Mouse (Mus musculus) C2C12 (cell line): ENCODE measurements around the gene Hrh2. TPM values are rescaled to one million over a fixed set of nuclear protein-coding genes. Genes with fewer than 3 reads are reported as not detected.

Experiments
- H3K27me3 ChIP-seq: one replicate; pipeline ENCODE4 v1.6.1; 2011; ENCODE audit not compliant: control insufficient read depth, insufficient read depth, insufficient read length
- H3K36me3 ChIP-seq: one replicate; pipeline ENCODE4 v1.6.1; 2011; ENCODE audit not compliant: control insufficient read depth, insufficient read depth
- H3K4me3 ChIP-seq: one replicate; pipeline ENCODE4 v1.5.1; 2011; ENCODE audit warnings: mild to moderate bottlenecking, control low read depth; ENCODE audit not compliant: poor library complexity, insufficient read depth, severe bottlenecking
- H3K79me2 ChIP-seq: one replicate; pipeline ENCODE4 v1.6.1; 2011; ENCODE audit not compliant: control insufficient read depth, insufficient read depth
- H3K79me3 ChIP-seq: one replicate; pipeline ENCODE4 v1.6.1; 2011; ENCODE audit warnings: low read depth, control low read depth
- H3ac ChIP-seq: one replicate; pipeline ENCODE3; 2011; ENCODE audit warnings: low read depth; ENCODE audit not compliant: control insufficient read depth, insufficient read length
- CEBPB ChIP-seq: IDR thresholded peaks from one replicate; pipeline ENCODE4 v1.6.1; 2011; ENCODE audit warnings: low read depth, mild to moderate bottlenecking, control low read depth, moderate library complexity
- CTCF ChIP-seq: IDR thresholded peaks from one replicate; pipeline ENCODE4 v1.5.1; 2011; ENCODE audit not compliant: control insufficient read depth, insufficient read depth, insufficient read length
- FOSL1 ChIP-seq: IDR thresholded peaks from one replicate; pipeline ENCODE4 v1.8.0; 2011; ENCODE audit warnings: mild to moderate bottlenecking, low read length; ENCODE audit not compliant: poor library complexity, insufficient read depth, severe bottlenecking
- MAX ChIP-seq: IDR thresholded peaks from one replicate; pipeline ENCODE4 v1.6.1; 2011; ENCODE audit warnings: mild to moderate bottlenecking, control low read depth
- MYOD1 ChIP-seq: IDR thresholded peaks from one replicate; pipeline ENCODE4 v1.6.1; 2011; ENCODE audit warnings: low read depth; ENCODE audit not compliant: control insufficient read depth, insufficient read length
- MYOG ChIP-seq: IDR thresholded peaks from one replicate; pipeline ENCODE4 v1.6.1; 2011; ENCODE audit not compliant: control insufficient read depth, insufficient read length; ENCODE audit errors: extremely low read depth
- USF1 ChIP-seq: IDR thresholded peaks from one replicate; pipeline ENCODE4 v1.6.1; 2011; ENCODE audit warnings: low read depth, mild to moderate bottlenecking, control low read depth, moderate library complexity
- polyA plus RNA-seq: library from polyadenylated mRNA; unstranded; fragments of >200 nt; fragmentation: generic; extraction: Trizol; gene quantifications from one replicate; pipeline ENCODE4 v1.2.1, GENCODE M21; 2012; ENCODE audit warnings: missing spikeins

The Hrh2 gene
- polyA plus RNA-seq, 1 experiment: not detected

GRCm38 (mm10) chr13:54181947-54182346 lies 10.0 kb upstream of the Hrh2 start:
- Histone ChIP-seq H3ac (no peak overlapping the region), H3K79me3 (no peaks in the 10 kb centered on the region), H3K79me2 (no peaks in the 10 kb centered on the region), H3K36me3 (no peaks in the 10 kb centered on the region), H3K27me3 (peaks cover 26% of the 10 kb centered on the region), H3K4me3 (no peak overlapping the region)
- TF ChIP-seq CEBPB (no peak), MAX (no peak), USF1 (no peak), MYOG (no peak), CTCF (no peak), FOSL1 (no peak)

GRCm38 (mm10) chr13:54186394-54186793 lies 5.5 kb upstream of the Hrh2 start:
- H3K4me3 ChIP-seq: no peak overlapping the region
- no peaks in the 10 kb centered on the region for H3K79me3 ChIP-seq
- TF ChIP-seq FOSL1: no peak
- TF ChIP-seq MYOD1: no peak
- TF ChIP-seq MYOG: no peak
- no peak for TF ChIP-seq USF1
- TF ChIP-seq CEBPB: no peak
- TF ChIP-seq MAX: no peak
- TF ChIP-seq CTCF: no peak
- peaks cover 26% of the 10 kb centered on the region for H3K27me3 ChIP-seq
- H3ac ChIP-seq: no peak overlapping the region
- no peaks in the 10 kb centered on the region for H3K79me2 ChIP-seq
- H3K36me3 ChIP-seq: no peaks in the 10 kb centered on the region

DNA sequence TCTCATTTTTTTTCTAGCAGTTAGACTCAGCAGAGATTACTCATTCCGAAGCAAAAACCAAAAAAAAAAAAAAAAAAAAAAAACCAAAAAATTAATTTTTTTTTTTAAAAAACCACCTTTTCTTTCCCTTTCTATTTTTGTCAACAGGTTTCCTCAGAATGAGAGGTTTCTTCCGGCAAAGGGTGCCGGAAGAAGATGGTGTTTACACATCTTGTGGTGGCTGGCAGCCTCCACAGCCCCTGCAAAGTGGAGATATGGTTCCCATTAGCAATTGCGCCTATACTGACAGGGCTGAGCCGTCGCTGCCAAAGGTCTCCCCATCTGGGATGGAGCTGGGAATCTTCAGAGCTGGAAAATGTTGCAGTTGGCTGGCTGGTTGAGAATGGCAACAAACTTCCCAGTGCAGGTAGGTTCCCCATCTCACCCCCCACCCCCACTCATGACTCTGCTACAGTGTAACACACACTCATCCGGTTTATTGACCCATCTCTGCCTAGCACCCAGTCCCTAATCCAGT lies 3.7 kb upstream of the Hrh2 start:
- Histone ChIP-seq H3K27me3 (peaks cover 41% of the 10 kb centered on the region), H3K4me3 (no peak overlapping the region), H3ac (no peak overlapping the region), H3K79me3 (no peaks in the 10 kb centered on the region), H3K79me2 (no peaks in the 10 kb centered on the region), H3K36me3 (no peaks in the 10 kb centered on the region)
- no peak for TF ChIP-seq FOSL1
- TF ChIP-seq CTCF: no peak
- TF ChIP-seq CEBPB: no peak
- TF ChIP-seq MYOD1: no peak
- TF ChIP-seq MAX: no peak
- no peak for TF ChIP-seq MYOG

DNA sequence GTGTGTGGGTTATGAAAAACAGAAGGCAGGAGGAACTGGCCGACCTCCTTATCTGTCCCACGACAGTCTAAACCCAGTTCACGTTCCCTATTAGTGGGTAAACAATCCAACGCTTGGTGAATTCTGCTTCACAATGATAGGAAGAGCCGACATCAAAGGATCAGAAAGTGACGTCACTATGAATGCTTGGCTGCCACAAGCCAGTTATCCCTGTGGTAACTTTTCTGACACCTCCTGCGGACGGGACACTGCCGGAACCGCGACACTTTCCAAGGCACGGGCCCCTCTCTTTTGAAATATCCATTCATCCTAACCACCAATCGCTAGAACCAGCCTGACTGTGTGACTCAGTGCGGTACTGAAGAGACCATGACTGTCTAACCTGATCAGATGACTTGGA lies 2.0 kb upstream of the Hrh2 start:
- Histone ChIP-seq H3K36me3 (no peaks in the 10 kb centered on the region), H3K79me2 (no peaks in the 10 kb centered on the region), H3ac (no peak overlapping the region), H3K4me3 (no peak overlapping the region), H3K79me3 (no peaks in the 10 kb centered on the region), H3K27me3 (peaks cover 52% of the 10 kb centered on the region)
- TF ChIP-seq MYOG: no peak
- TF ChIP-seq MAX: no peak
- no peak for TF ChIP-seq USF1
- TF ChIP-seq CTCF: no peak
- TF ChIP-seq CEBPB: no peak

DNA sequence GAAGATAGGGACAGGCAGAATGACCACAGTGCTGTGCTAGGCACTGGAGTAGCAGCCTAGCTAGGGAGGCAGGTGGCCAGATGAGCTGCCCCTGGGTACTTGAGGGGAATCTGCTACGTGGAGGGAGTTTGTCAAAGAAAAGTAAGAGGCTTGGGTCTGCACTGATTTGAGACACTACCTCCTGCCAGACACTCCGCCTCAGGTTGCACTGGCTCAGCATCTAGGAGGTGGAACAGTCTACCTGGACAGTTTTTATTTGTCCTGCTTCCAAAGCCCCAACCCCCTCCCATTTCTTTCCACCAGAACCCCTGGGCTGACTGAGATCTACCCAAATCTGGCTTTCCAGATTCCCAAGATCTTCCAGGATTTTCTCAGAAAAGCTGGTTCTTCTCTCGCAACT lies 748 bp upstream of the Hrh2 start:
- peaks cover 48% of the 10 kb centered on the region for H3K27me3 ChIP-seq
- TF ChIP-seq MYOD1 (no peak), MYOG (no peak), MAX (no peak), FOSL1 (no peak), CEBPB (no peak)
- H3K4me3 ChIP-seq: no peak overlapping the region
- no peaks in the 10 kb centered on the region for H3K79me3 ChIP-seq
- no peak overlapping the region for H3ac ChIP-seq
- no peaks in the 10 kb centered on the region for H3K79me2 ChIP-seq
- H3K36me3 ChIP-seq: no peaks in the 10 kb centered on the region

- Histone ChIP-seq H3K36me3 (no peaks in the 10 kb centered on the region), H3K79me3 (no peaks in the 10 kb centered on the region), H3K79me2 (no peaks in the 10 kb centered on the region), H3ac (no peak overlapping the region), H3K27me3 (peaks cover 49% of the 10 kb centered on the region), H3K4me3 (no peak overlapping the region)
- no peak for TF ChIP-seq MYOD1
- no peak for TF ChIP-seq CTCF
- no peak for TF ChIP-seq MYOG
- TF ChIP-seq FOSL1: no peak
- TF ChIP-seq MAX: no peak
- no peak for TF ChIP-seq USF1
- TF ChIP-seq CEBPB: no peak
Measured at GRCm38 (mm10) chr13:54193580-54193979, 1.7 kb downstream of the Hrh2 start.
